Mouse (Mus musculus) cerebellum, adult (tissue): Measurements from ENCODE around the gene Cmtr1.

Experiments used
- ATAC-seq: cut with Nextera tagmentation; 2 replicates; pipeline ENCODE4 v1.9.2; 2017; ENCODE audit warnings: mild to moderate bottlenecking, moderate library complexity, mixed read lengths; ENCODE audit not compliant: insufficient number of reproducible peaks, low FRiP score, low TSS enrichment

The Cmtr1 gene

GRCm38 (mm10) chr17:29668051-29668986 is 7.9 kb downstream of the Cmtr1 start:
- ATAC-seq = peak; percentile 95

GRCm38 (mm10) chr17:29669030-29669429 is 8.6 kb downstream of the Cmtr1 start:
- ATAC-seq = no peak

- no peak for ATAC-seq
Measured at GRCm38 (mm10) chr17:29669936-29670335, 9.5 kb downstream of the Cmtr1 start.

GRCm38 (mm10) chr17:29671021-29671420 is 10.6 kb downstream of the Cmtr1 start:
- ATAC-seq = no peak

- ATAC-seq = no peak
Measured at GRCm38 (mm10) chr17:29673325-29673724, 12.9 kb downstream of the Cmtr1 start.

GRCm38 (mm10) chr17:29678526-29678925 is 18.1 kb downstream of the Cmtr1 start:
- no peak for ATAC-seq

GRCm38 (mm10) chr17:29679038-29679767 is 18.8 kb downstream of the Cmtr1 start:
- ATAC-seq = no peak

GRCm38 (mm10) chr17:29680174-29680573 is 19.8 kb downstream of the Cmtr1 start:
- peak; percentile 92 for ATAC-seq

- ATAC-seq = no peak
Measured at GRCm38 (mm10) chr17:29680921-29681320, 20.5 kb downstream of the Cmtr1 start.

- ATAC-seq = no peak
Measured at GRCm38 (mm10) chr17:29681669-29682068, 21.3 kb downstream of the Cmtr1 start.

- ATAC-seq = no peak
Measured at GRCm38 (mm10) chr17:29682261-29682660, 21.9 kb downstream of the Cmtr1 start.

GRCm38 (mm10) chr17:29683127-29683526 is 22.7 kb downstream of the Cmtr1 start:
- ATAC-seq = no peak

- ATAC-seq = no peak
Measured at GRCm38 (mm10) chr17:29684275-29684674, 23.9 kb downstream of the Cmtr1 start.

- ATAC-seq = no peak
Measured at GRCm38 (mm10) chr17:29686771-29687170, 26.4 kb downstream of the Cmtr1 start.

- no peak for ATAC-seq
Measured at GRCm38 (mm10) chr17:29687373-29687772, 27.0 kb downstream of the Cmtr1 start.

- peak; percentile 31; the same call in 1 of the 2 replicates for ATAC-seq
Measured at GRCm38 (mm10) chr17:29688610-29689009, 28.2 kb downstream of the Cmtr1 start.

- ATAC-seq = no peak
Measured at GRCm38 (mm10) chr17:29690257-29690656, 29.9 kb downstream of the Cmtr1 start.

- no peak for ATAC-seq
Measured at GRCm38 (mm10) chr17:29692827-29693226, 32.4 kb downstream of the Cmtr1 start.

- ATAC-seq = no peak
Measured at GRCm38 (mm10) chr17:29693571-29693970, 33.2 kb downstream of the Cmtr1 start.

GRCm38 (mm10) chr17:29694516-29694915 is 34.1 kb downstream of the Cmtr1 start:
- ATAC-seq = no peak

GRCm38 (mm10) chr17:29696940-29697339 is 36.5 kb downstream of the Cmtr1 start:
- ATAC-seq = no peak
